28 mouse cellular contexts compared by ENCODE assay signal in the genomic region with DNA sequence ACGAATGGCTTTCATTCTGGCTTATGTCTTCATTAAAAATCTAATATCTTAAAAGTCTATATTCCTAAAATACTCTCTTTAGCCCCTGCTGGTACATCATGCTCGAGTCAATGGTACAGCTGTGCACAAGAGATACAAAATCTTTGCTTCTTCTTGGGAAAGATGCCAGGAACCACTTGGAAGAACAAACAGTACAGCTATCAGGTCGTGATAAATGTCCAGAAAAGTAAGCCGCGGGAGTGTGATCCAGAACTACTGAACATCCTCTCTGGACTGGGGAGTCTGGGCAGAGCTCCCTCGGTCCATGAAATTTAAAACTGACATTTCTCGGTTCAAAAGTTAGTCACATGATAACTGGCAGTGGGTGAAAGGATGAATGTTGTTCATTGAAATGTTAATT.
DNase-seq lines count a peak whose midpoint lies in the region; TF ChIP-seq lines count a peak whose summit lies in the region.
"Had no signal": no experiment of that assay in that cellular context is flagged by ENCODE, and none has a peak within 500 bp of the region (broad histone marks: within the 10 kb centered on the region; RNA-seq: fewer than 3 reads in every experiment).

No protein-coding gene starts in this region.

- no peak overlapping the region for H3K4me3 ChIP-seq in kidney, adult 2 months (ENCODE audit: insufficient read depth, low read depth, low read length)
- H3K4me3 ChIP-seq: forebrain, embryonic 13.5 days; hindbrain, embryonic 10.5 days; intestine, embryonic 15.5 days; layer of hippocampus, adult 2 months; limb, embryonic 10.5 days; limb, embryonic 15.5 days; liver, embryonic 13.5 days; neural tube, embryonic 12.5 days; stomach, embryonic 15.5 days had no signal

- 34% methylated on average over 7 of the region's 7 CpGs for WGBS in kidney, adult 2 months

- H3K36me3 ChIP-seq in kidney, adult 2 months (ENCODE audit: control insufficient read depth, insufficient read depth, low read length) = no peaks in the 10 kb centered on the region
- H3K36me3 ChIP-seq: G1E; hindbrain, embryonic 10.5 days; intestine, embryonic 15.5 days; limb, embryonic 10.5 days; limb, embryonic 15.5 days; liver, embryonic 13.5 days; neural tube, embryonic 12.5 days; stomach, embryonic 15.5 days had no signal

- no peaks in the 10 kb centered on the region for H3K27me3 ChIP-seq in kidney, adult 2 months (replicated peaks; ENCODE audit: control insufficient read depth, insufficient read depth, low read length)
- H3K27me3 ChIP-seq: forebrain, embryonic 13.5 days; intestine, embryonic 15.5 days; limb, embryonic 15.5 days; liver, embryonic 13.5 days; neural tube, embryonic 12.5 days; stomach, embryonic 15.5 days had no signal

- no peak for TF ChIP-seq CTCF in kidney, adult 2 months (conservative IDR thresholded peaks at IDR 0.05; ENCODE audit: insufficient read depth, insufficient read length, low read depth, low read length)

- peak; percentile 4 for DNase-seq in adrenal gland, postnatal 10 days
- no peak for DNase-seq in adrenal gland, postnatal 4 days (ENCODE audit: low spot score in 2 of 2)
- peak; percentile 16 for DNase-seq in kidney, adult 2 months
- no peak for DNase-seq in kidney, adult 18-20 months
- DNase-seq in ovary, adult 18-20 months (ENCODE audit: low spot score) = peak; percentile 3
- DNase-seq in ovary, postnatal 14 days (ENCODE audit: low spot score) = no peak
- peak; percentile 28 for DNase-seq in lung, postnatal 36 days
- no peak for DNase-seq in layer of hippocampus, adult 8-10 months (ENCODE audit: low spot score in 2 of 2)
- DNase-seq: adrenal gland, postnatal 25 days; cerebellum, adult 9-10 months; cerebellum, postnatal 36 days; heart, postnatal 14 days; kidney, adult 9 months; kidney, postnatal 10 days; liver, embryonic 13.5 days; retina, postnatal 1 day; right cerebral cortex, postnatal 14 days; thymus, adult 18-20 months; thymus, postnatal 25 days had no signal

- no peaks in the 10 kb centered on the region for H3K4me1 ChIP-seq in kidney, adult 2 months (ENCODE audit: control insufficient read depth, insufficient read depth, low read length)
- H3K4me1 ChIP-seq: forebrain, embryonic 13.5 days; hindbrain, embryonic 10.5 days; intestine, embryonic 15.5 days; limb, embryonic 10.5 days; limb, embryonic 15.5 days; liver, embryonic 13.5 days; neural tube, embryonic 12.5 days; stomach, embryonic 15.5 days had no signal

- no peak for TF ChIP-seq POLR2A in kidney, adult 2 months (IDR thresholded peaks at IDR 0.05; ENCODE audit: low read depth, low read length)

- no peak overlapping the region for H3K27ac ChIP-seq in kidney, adult 2 months (ENCODE audit: insufficient read depth, low read depth, low read length)
- H3K27ac ChIP-seq: forebrain, embryonic 13.5 days; hindbrain, embryonic 10.5 days; intestine, embryonic 15.5 days; layer of hippocampus, adult 2 months; limb, embryonic 10.5 days; limb, embryonic 15.5 days; liver, embryonic 13.5 days; neural tube, embryonic 12.5 days; stomach, embryonic 15.5 days had no signal

Comparison
In these comparisons a context has a peak if more than half of its experiments do, and no peak if none do; other contexts are left out.
1. DNase-seq: peak in adrenal gland, postnatal 10 days (single experiment), kidney, adult 2 months (single experiment), ovary, adult 18-20 months (single experiment) and lung, postnatal 36 days (single experiment); none in adrenal gland, postnatal 4 days (0 of 2), kidney, adult 18-20 months (single experiment), ovary, postnatal 14 days (single experiment) and layer of hippocampus, adult 8-10 months (0 of 2).